Mouse (Mus musculus) adrenal gland, postnatal 14 days (tissue): ENCODE measurements around the gene Arl4d. TPM values are rescaled to one million over a fixed set of nuclear protein-coding genes. Genes with fewer than 3 reads are reported as not detected.
A peak's percentile ranks its signal among the peaks of the same experiment; 100 is the strongest.

Experiments used
- DNase-seq: peaks from one replicate; pipeline ENCODE4 v3.0.0; 2021; ENCODE audit warnings: mixed read lengths
- total RNA-seq: library from RNA; stranded (reverse); gene quantifications from 2 replicates; pipeline ENCODE4 v1.2.3, GENCODE M21; 2021

Gene Arl4d
- total RNA-seq, 1 experiment from 2014 or later = 12.6 TPM

DNA sequence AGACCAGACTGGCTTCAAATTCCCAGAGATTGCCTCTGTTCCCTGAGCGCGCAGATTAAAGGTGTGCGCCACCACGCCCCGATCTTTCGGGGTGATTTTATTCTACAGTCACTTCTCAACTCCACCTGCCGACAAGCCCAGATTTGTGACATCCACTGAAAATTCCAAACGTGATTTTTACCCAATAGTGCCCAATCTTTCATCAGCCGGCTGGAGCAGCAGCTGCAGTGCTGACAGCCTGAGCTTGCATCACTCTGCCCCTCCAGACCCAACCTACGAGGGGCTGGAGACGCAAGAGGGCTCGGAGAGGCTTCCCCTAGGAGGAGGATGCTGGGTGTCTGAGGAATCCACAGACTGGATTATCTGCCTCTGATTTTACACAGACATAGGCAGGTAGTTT is 12.3 kb downstream of the Arl4d start:
- no peak for DNase-seq

DNA sequence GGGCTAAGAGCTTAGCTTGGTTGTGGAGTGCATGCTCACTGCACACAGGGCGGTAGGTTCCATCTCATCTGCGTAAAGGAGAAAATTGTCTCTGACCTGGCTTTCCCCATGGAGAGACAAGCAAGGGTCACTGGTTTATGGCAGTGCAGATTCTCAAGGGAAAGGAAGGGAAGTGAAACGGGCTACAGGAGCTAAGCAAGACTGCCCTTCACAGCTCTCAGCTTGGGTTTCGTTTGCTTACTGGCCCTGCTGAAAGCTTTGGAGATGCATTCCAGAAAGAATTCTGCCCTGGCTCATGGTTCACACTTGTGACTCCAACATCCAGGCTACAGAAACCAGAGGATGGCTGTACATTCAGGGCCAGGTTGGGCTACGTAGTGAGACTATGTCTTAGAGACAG is 13.4 kb downstream of the Arl4d start:
- DNase-seq = no peak

DNA sequence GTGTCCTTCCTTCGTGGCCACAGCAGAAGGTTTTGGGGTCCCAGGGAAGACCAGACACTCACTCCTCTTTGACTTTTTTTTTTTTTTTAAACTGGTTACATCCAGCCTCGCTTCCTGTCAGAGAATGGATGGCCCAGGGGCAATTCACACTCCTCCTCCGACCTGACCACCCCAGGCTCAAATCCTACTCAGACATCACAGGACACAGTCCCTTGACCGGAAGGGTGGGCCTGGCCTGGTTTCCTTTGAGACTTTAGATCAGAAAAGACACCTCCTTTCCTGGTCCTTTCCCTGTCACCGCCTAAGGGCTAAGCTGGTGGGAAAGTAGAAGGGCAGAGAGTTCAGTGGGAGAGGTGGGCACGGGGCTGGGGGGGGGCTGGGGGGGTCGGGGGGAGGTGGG is 14.6 kb downstream of the Arl4d start:
- peak; percentile 34 for DNase-seq

DNA sequence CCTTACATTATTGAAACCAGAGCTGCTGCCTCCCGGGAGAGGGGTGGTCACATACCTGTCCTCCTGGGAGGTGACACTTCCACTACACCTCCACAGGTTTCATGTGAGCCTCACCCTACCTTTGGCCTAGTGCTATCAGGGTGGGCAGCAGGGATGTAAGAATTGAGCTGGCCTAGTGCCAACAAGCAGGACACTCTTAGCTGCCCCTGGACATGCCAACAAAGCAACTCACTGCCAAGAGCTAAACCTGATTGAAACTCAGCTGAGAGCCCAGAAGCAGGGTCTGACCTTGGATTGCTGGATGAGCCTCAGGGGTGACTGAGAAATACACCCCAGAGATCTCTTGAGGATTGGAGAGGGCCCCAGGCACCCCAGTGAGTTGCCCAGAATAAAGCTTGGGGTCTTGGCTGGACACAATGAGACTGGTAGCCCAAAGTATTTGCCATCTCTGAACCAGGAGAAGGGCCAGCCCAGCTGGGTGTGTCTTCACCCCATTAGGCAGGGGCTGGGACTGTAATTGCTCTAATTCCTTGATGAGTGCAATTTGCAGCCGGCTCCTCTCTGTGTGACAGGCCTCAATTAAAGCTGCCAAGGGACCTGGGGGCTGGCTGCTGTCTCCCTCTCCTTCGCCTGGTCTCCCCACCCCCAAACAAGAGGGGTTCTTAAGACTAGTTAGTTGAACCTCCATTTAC is 15.4 kb downstream of the Arl4d start:
- DNase-seq = no peak

DNA sequence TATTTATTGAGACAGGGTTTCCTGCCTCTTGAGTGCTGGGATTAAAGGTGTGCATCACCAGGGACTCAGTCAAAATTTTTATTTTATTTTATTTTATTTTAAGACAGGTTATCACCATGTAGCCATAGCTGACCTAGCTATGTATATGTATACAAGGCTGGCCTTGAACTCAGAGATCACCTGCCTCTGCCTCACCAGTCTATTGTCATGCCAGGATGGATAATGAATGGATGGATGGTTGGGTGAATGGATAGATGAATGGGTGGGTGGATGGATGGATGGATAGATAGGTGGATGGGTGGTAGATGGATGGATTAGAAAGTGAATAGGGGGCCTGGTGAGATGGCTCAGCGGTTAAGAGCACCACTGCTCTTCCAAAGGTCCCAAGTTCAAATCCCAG is 16.6 kb downstream of the Arl4d start:
- no peak for DNase-seq

DNA sequence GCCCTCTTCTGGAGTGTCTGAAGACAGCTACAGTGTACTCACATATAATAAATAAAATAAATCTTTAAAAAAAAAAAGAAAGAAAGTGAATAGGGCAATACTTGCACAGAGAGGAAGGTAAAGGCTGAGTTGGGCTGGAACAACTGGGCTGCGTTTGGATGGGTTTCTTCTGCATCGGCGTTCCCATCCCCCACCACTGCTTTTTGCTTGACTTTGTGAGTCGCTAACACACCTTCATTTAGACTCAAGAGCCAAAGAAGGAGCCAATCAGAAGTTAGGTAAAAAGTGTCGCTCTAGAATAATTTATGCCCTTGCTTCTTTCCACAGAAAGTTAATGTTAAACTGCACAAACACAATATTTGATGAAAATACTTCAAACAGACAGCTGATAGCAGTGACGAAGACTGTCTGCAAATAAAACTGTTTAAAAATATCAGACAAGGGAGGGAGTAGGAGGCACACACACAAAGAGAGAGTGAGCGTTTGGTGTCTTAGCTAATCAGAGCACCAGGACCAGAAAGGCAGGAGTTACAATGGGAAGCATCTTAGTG is 17.1 kb downstream of the Arl4d start:
- DNase-seq = no peak

DNA sequence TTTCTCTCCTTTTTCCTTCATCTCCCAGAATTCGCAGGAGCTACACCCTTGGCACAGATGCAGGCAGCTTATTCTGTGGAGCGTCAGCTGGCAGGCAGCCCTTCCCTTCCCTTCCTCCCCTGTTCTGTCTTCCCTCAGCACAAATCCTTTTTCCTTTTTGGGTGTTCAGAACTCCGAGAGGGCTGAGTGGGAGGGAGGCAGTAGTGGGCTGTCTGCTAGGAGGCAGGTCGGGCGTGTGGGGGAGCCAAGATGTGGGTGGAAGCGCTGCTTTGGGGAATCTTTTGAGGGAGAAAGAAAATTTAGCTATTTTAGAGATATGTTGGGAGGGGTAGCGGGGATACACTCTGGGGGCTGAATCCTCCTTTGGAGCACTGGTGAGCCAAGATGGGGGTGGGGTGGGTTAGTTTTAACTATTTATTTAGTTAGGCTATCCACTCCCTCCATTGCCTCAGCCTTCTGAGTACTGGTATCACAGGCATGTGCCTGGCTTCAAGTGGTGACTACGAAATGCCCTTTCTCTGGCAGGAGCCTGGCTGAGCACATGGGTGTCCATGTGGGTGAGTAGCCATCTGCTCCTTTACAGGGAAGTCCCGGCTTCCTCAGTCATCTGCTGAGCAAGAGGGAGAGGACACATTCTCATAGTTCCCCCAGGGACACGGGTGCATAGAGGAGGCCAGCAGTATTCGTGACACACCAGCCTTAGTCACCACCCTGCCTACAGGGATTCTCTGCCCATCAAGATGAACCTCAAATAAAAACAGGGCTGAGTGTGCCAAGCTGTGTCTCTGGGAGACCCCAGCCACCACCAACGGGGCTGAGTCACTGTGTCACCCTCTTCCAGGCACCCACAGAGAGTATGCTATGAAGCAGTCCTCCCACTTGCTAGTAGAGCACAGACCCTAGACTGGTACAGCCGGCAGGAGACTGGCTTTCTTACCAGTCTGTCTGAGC is 22.3 kb downstream of the Arl4d start:
- peak; percentile 80 for DNase-seq

DNA sequence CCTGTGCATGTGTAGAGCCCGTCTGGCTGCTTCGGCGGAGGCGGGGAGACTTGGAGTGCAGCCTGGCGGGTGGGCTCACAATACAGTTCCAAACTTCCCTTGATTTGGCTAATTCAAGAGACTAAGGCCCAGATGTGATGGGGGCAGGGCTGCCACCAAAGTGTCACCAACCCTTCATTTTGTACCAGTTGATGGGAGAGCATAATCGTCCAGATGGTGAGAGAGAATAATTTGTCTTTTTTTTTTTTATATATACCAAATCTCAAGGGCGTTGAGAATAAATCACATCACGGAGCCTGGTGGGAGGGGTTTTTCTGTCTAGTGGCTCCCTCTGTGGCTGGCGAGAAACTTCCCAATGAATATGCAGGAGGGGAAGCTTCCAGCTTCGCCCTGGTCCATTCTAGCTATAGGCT is 24.4 kb downstream of the Arl4d start:
- DNase-seq = peak; percentile 23

DNA sequence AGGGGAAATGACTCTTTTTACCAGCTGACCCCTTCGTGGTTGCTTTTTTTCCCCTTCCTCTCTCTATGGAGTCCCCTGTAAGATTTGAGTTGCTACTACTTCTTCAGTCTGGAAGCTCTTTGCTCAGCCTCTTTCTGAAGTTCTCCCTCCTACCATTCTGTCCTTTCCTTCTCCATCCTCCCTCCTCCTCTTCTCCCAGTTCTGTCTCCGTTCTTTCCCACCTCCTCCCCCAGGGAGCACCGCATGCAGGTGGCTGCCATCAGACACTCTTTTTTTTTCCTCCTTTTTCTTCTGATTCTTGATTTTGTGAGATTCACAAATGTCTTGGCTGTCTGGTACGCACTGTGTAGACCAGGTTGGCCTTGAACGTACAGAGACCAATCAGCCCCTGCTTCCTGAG is 25.0 kb downstream of the Arl4d start:
- DNase-seq = no peak

DNA sequence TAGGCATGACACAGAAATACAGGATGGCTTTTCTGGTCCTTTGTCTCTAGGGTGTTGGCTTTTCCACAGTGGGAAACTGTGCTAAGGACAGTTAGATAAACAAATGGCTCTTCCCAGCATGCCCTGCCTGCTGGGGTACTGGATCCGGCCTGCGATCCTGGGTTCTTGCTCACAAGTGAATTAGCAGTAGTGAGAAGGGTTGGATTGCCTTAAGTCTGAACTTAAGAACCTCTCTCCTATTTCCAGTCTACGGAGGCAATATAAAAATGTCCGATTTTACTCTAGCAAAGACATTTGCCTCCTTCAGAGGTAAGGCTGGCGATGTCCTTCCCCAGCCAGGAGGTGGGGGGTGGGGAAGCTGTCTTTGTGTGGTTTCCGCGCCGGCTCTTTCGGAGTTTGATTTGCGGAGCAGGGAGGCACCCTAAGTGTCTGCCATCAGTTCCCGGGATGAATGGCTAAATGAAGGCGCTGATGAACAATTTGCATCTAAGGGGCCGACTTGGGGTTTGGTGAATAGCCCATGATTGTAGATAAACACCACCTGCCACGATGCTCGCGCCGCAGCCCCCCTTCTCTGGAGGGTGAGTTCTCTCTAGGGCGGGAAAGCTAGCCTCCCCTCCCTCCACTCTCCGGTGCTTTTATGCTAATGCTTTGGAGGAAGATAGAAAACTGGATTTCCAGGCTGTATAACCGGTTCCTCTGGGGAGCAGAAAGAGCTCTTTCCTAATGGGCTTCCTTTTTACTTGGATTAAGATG is 30.7 kb downstream of the Arl4d start:
- DNase-seq = peak; percentile 27

DNA sequence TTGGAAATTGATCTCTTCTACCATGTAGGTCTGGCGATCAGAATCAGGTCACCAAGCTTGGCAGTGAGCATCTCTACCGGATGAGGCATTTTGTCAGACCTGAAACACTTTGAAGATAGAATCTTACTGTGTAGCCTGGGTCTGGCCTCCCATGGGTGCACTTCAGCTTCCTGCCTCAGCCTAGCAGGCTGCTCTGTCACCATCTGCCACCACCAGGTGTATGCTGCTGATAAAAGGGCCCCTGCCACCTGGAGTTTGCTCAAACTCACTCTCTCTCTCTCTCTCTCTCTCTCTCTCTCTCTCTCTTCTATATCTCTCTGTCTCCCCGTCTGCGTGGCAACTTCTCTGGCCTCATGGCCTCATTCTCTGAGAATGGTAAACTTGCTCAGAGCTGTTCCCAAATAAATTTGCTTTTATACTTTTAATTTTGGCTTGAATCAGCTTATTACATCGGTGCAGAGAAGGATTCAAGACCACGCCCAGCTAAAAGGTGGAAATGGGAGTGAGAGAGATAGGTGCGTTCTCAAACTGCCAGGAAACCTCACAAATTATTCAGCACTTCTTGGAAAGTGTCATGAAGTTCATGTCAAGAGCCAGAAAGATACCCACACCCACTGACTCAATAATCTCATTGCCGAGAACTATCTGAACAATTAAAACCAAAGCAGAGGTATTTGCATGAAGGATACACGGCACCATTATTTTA is 32.0 kb downstream of the Arl4d start:
- DNase-seq = no peak

DNA sequence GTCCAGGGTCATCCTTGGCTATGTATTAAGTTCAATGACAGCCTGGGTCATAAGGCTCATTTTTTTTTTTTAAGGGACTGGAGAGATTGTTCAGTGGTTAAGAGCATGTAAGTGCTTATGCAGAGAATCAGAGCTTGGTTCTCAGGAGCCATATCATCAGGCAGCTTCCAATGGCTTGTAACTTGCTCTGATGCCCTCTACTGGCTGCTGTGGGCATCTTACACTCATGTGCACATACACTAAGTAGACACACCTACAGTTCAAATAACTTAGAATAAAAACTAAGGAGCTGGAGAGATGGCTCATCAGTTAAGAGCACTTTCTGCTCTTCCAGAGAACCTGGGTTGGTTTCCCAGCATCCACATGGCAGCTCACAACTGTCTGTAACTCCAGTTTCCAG is 32.8 kb downstream of the Arl4d start:
- no peak for DNase-seq

DNA sequence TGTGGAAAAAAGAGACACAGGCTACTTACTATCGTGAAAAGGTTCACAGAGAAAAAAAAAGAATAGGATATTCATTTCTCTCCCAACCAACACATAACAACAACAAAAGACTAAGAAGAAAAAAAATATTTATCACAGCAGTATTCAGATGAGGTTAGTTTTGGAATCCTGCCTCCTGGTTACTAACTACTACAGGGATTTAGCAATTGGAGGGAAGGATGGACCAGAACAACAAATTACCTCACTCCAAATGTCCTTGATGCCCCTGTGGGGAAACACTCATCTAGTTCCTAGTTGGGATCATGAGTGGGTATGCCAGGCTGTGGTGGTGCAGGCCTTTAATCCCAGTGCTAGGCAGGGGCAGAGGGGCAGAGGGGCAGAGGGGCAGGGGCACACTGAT is 34.2 kb downstream of the Arl4d start:
- peak; percentile 36 for DNase-seq

DNA sequence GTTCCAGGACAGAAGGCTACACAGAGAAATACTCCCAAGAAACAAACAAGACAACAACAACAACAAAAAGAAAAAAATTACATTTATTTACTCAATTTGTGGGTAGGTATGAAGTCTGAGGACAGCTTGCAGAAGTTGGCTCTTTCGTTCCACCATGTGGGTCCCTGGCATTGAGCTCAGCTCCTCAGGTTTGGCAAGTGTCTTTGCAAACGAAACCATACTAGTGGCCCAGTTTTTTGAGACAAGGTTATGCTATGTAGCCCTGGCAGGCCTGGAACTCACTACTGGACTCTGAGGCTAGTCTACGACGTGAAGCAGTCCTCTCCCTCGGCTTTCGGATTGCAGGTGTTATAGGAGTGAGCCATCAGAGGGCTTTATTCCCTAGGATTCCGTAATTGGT is 34.6 kb downstream of the Arl4d start:
- no peak for DNase-seq

DNA sequence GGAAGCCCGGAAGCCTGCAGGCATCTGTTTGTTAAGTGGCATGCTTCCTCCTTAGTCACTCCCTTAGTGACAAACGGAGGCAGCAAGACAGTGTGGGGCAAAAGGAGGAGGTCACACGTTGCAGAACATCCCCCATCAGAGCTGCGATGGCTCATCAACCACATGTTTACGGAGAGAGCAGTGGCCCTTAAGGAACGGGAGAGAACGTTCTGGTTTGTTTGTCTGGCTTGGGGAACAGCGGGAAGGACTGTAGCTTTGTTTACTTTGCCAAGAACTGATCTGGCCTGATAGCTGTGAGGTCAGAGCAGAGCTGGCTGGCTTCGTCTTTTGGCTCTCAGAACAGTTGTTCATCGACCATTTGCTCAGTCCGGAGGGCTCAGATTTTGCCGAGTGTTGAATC is 35.1 kb downstream of the Arl4d start:
- DNase-seq = peak; percentile 49

DNA sequence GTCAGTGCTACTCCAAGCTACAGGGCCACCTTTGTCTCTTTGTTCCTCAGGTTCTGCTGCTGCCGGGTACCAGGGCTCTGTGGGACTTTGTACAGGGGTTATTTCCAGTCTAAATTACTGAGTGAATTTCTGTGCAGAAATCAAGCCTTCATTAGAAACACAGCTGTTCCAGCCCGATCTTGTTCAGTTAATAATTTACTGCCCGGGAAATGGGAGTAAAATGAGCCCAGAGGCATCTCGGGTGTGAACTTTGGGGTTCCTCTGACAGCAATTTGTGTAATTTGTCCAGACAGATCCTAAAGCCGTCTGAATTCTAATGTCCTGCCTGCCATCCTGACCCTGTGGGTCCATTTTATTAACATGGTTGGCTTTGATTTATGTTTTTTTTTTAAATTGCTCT is 38.7 kb downstream of the Arl4d start:
- DNase-seq = no peak

DNA sequence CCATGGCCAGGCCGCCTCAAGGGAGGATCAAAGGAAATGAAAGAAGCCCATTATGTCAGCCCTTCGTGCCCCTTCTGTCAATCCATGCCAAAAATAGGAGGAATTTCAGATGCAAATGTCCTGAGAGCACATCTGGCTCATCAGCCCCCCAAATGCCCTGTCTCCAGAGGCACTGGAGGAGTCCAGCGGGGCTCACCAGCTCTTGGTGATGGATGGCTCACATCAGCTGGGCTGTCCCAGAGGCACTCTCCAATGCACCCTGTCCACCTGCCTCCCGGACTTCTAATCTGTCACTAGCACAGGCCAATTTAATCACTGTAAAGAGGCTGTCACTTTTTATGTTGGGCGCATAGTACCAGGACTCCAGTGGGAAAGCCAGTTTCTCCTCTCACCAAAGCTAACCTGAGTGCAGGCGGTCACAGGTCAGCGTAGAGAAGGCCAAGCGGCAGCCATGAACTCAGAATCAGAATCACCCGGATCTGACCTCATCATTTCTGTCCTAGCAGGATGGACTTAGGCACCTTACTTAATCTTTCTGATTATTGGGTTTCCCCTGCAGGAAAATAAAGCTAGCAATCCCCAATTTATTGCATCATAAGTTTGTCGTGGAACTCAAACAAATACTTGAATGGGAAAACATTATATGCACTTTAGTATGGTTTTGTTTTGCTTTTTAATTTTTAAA is 41.6 kb downstream of the Arl4d start:
- DNase-seq = no peak

DNA sequence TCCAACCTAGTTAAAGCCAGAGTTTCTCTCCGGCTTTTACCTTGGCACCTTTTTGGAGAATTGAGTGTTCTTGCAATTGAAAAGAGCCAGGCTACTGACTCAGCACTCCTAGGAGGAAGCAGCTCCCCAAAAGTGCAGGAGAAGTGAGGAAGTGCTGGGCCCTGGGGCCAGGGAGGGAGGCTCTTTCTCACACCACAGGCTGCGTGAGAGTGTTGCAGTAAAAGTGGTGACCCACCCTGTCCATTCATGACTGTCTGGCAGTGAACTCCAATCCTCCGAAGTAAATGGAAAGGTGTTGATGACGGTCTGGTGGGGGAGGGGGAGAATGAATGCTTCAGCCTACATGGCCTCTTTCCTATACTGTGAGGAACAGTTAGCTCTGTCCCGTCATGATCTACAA is 43.1 kb downstream of the Arl4d start:
- DNase-seq = no peak

DNA sequence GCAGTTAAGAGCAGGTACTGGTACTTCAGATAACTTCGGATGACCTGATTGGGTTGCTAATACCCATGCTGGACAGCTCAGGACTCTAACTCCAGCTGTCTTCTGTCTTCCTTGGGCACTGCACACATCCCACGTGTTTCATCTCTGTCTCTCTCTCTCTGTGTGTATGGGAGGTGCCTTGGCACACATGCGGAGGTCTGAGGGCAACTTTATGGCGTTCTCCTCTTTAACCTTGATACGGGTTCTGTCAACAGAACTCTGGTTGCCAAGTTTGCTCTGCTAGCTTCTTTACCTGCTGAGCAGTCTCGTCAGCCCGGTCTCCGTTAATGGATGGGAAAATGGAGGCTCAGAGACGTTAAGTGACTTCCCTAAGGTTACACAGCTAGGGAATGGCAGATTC is 47.5 kb downstream of the Arl4d start:
- DNase-seq = no peak

DNA sequence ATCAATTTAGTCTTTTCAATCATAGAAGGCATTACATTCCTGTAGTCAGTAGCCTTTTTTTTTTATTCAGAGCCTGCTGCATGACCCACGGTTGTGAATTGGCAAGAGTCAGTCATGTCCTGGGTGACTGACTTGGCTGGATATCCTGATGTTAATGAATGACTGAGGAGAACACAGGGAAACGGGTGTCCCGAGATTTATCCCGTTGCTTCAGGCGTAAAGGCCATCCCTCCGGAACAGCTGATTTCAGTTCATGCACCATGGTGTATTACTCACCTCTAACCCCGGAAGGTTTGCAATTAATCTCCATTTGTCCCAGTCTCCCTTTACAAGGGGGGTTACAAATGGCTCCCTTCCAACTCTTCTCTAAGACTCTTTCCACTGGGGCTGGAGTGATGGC is 48.7 kb downstream of the Arl4d start:
- DNase-seq = no peak
